Comparison of ENCODE assay signal across 10 mouse cellular contexts in genomic region chr2:34076346-34076745, GRCm38 (mm10).
"Had no signal": no experiment of that assay in that cellular context is flagged by ENCODE, and none has a peak within 500 bp of the region (broad histone marks: within the 10 kb centered on the region; RNA-seq: fewer than 3 reads in every experiment).

No protein-coding gene starts in this region.

- DNase-seq: kidney, adult 2 months; kidney, postnatal 14 days; lung, embryonic 14.5 days; lung, postnatal 10 days; right cerebral cortex, postnatal 14 days; thymus, postnatal 36 days had no signal

- ATAC-seq: liver, embryonic 12.5 days; midbrain, embryonic 15.5 days had no signal

- H3K27me3 ChIP-seq: limb, embryonic 15.5 days; liver, embryonic 12.5 days; midbrain, embryonic 15.5 days had no signal

- H3K36me3 ChIP-seq: kidney, embryonic 15.5 days; limb, embryonic 15.5 days; liver, embryonic 12.5 days; midbrain, embryonic 15.5 days had no signal
